Mouse (Mus musculus) midbrain, embryonic 14.5 days (tissue): ENCODE measurements around the gene Ankrd13d. TPM values are rescaled to one million over a fixed set of nuclear protein-coding genes. Genes with fewer than 3 reads are reported as not detected.

Source experiments
- ATAC-seq: fragments of 200-750 bp; cut with Nextera tagmentation; 2 replicates; pipeline ENCODE4 v1.8.0; 2017; ENCODE audit warnings: moderate number of reproducible peaks, moderate library complexity; ENCODE audit not compliant: low FRiP score, low TSS enrichment
- DNase-seq: peaks from one replicate; pipeline ENCODE4 v3.0.0-alpha.2; 2015
- H3K27ac ChIP-seq: fragments of 300-500 bp; sonication (generic); replicated peaks from 2 replicates; pipeline ENCODE4 v1.5.1; 2014; ENCODE audit warnings: mild to moderate bottlenecking, low read depth, low read length, moderate library complexity
- H3K27me3 ChIP-seq: fragments of 300-500 bp; sonication (generic); 2 replicates; pipeline ENCODE4 v1.6.1; 2014; ENCODE audit warnings: low read length, control low read depth, mixed read lengths; ENCODE audit not compliant: control insufficient read depth, insufficient read depth
- H3K36me3 ChIP-seq: fragments of 300-500 bp; sonication (generic); 2 replicates; pipeline ENCODE4 v1.6.1; 2014; ENCODE audit warnings: low read length, control low read depth; ENCODE audit not compliant: control insufficient read depth, insufficient read depth
- H3K4me1 ChIP-seq: fragments of 300-500 bp; sonication (generic); 2 replicates; pipeline ENCODE4 v1.6.1; 2014; ENCODE audit warnings: mild to moderate bottlenecking, antibody characterized with exemption, low read length, control low read depth; ENCODE audit not compliant: control insufficient read depth, insufficient read depth
- H3K4me2 ChIP-seq: fragments of 300-500 bp; sonication (generic); 2 replicates; pipeline ENCODE4 v1.6.1; 2014; ENCODE audit warnings: mild to moderate bottlenecking, low read length, moderate library complexity
- H3K4me3 ChIP-seq: fragments of 300-500 bp; sonication (generic); replicated peaks from 2 replicates; pipeline ENCODE4 v1.5.1; 2014; ENCODE audit warnings: low read depth, low read length
- H3K9ac ChIP-seq: fragments of 300-500 bp; sonication (generic); replicated peaks from 2 replicates; pipeline ENCODE4 v1.6.1; 2014; ENCODE audit warnings: mild to moderate bottlenecking, low read length, moderate library complexity
- H3K9me3 ChIP-seq: fragments of 300-500 bp; sonication (generic); 2 replicates; pipeline ENCODE4 v1.6.1; 2016; ENCODE audit warnings: low read length, control low read depth, mixed read lengths; ENCODE audit not compliant: control insufficient read depth
- WGBS: fragments of 180-500 bp; shearing (Covaris S2); extraction: QIAGEN DNeasy Blood & Tissue Kit; methylation state at CpG from one replicate; pipeline ENCODE4 v1.1.7; 2014; 5-methylcytosine and 5-hydroxymethylcytosine counted together
- polyA plus RNA-seq: library from polyadenylated mRNA; unstranded; fragments of >200 nt; fragmentation: Nextera tagmentation; extraction: Ambion mirVana; gene quantifications from 2 replicates; pipeline ENCODE4 v1.2.1, GENCODE M21; 2014

Ankrd13d gene
- polyA plus RNA-seq, 1 experiment from 2014 or later, result 34.5 TPM

GRCm38 (mm10) chr19:4299126-4299525, 16.2 kb upstream of the Ankrd13d start:
- Histone ChIP-seq H3K27me3 (no peaks in the 10 kb centered on the region), H3K4me3 (no peak overlapping the region), H3K9me3 (no peaks in the 10 kb centered on the region), H3K4me2 (no peak overlapping the region), H3K9ac (no peak overlapping the region), H3K36me3 (no peaks in the 10 kb centered on the region), H3K27ac (no peak overlapping the region), H3K4me1 (peaks cover 34% of the 10 kb centered on the region)
- no peak for ATAC-seq
- DNase-seq, result no peak
- 93% methylated on average over 7 of the region's 7 CpGs for WGBS

GRCm38 (mm10) chr19:4298322-4299121, 15.6 kb upstream of the Ankrd13d start:
- H3K27ac ChIP-seq, result no peak overlapping the region
- H3K9me3 ChIP-seq, result no peaks in the 10 kb centered on the region
- DNase-seq, result no peak
- H3K4me1 ChIP-seq, result peaks cover 28% of the 10 kb centered on the region
- H3K36me3 ChIP-seq, result no peaks in the 10 kb centered on the region
- 92% methylated on average over 17 of the region's 17 CpGs for WGBS
- no peak overlapping the region for H3K9ac ChIP-seq
- no peak overlapping the region for H3K4me3 ChIP-seq
- H3K4me2 ChIP-seq, result no peak overlapping the region
- no peaks in the 10 kb centered on the region for H3K27me3 ChIP-seq
- ATAC-seq, result no peak

- DNase-seq, result no peak
- Histone ChIP-seq H3K27ac (no peak overlapping the region), H3K36me3 (peaks cover 2% of the 10 kb centered on the region), H3K4me2 (no peak overlapping the region), H3K9ac (no peak overlapping the region), H3K4me1 (peaks cover 21% of the 10 kb centered on the region), H3K27me3 (no peaks in the 10 kb centered on the region), H3K9me3 (no peaks in the 10 kb centered on the region), H3K4me3 (no peak overlapping the region)
- 88% methylated on average over 5 of the region's 5 CpGs for WGBS
- ATAC-seq, result no peak
Measured at GRCm38 (mm10) chr19:4297851-4298250, 14.9 kb upstream of the Ankrd13d start.

- H3K27me3 ChIP-seq, result no peaks in the 10 kb centered on the region
- DNase-seq, result no peak
- H3K4me2 ChIP-seq, result no peak overlapping the region
- no peak overlapping the region for H3K4me3 ChIP-seq
- 95% methylated on average over 2 of the region's 2 CpGs for WGBS
- H3K9ac ChIP-seq, result no peak overlapping the region
- H3K27ac ChIP-seq, result no peak overlapping the region
- H3K9me3 ChIP-seq, result no peaks in the 10 kb centered on the region
- no peak for ATAC-seq
- H3K4me1 ChIP-seq, result peaks cover 9% of the 10 kb centered on the region
- H3K36me3 ChIP-seq, result peaks cover 15% of the 10 kb centered on the region
Measured at GRCm38 (mm10) chr19:4296611-4297010, 13.7 kb upstream of the Ankrd13d start.

GRCm38 (mm10) chr19:4295391-4295790, 12.5 kb upstream of the Ankrd13d start:
- H3K9me3 ChIP-seq, result no peaks in the 10 kb centered on the region
- WGBS, result 93% methylated on average over 4 of the region's 4 CpGs
- H3K27ac ChIP-seq, result no peak overlapping the region
- no peaks in the 10 kb centered on the region for H3K27me3 ChIP-seq
- H3K36me3 ChIP-seq, result peaks cover 27% of the 10 kb centered on the region
- no peak for DNase-seq
- no peak overlapping the region for H3K4me3 ChIP-seq
- H3K4me1 ChIP-seq, result no peaks in the 10 kb centered on the region
- no peak overlapping the region for H3K9ac ChIP-seq
- no peak for ATAC-seq
- H3K4me2 ChIP-seq, result no peak overlapping the region

GRCm38 (mm10) chr19:4294381-4295097, 11.6 kb upstream of the Ankrd13d start:
- H3K4me1 ChIP-seq, result no peaks in the 10 kb centered on the region
- peaks cover 35% of the 10 kb centered on the region for H3K36me3 ChIP-seq
- H3K4me2 ChIP-seq, result no peak overlapping the region
- H3K4me3 ChIP-seq, result no peak overlapping the region
- H3K27me3 ChIP-seq, result no peaks in the 10 kb centered on the region
- 75% methylated on average over 14 of the region's 14 CpGs for WGBS
- no peak overlapping the region for H3K9ac ChIP-seq
- H3K27ac ChIP-seq, result no peak overlapping the region
- no peaks in the 10 kb centered on the region for H3K9me3 ChIP-seq
- DNase-seq (no peak), ATAC-seq (no peak)

GRCm38 (mm10) chr19:4291161-4291560, 8.2 kb upstream of the Ankrd13d start:
- ATAC-seq (no peak), DNase-seq (no peak)
- Histone ChIP-seq H3K36me3 (peaks cover 69% of the 10 kb centered on the region), H3K9me3 (no peaks in the 10 kb centered on the region), H3K4me3 (no peak overlapping the region), H3K27me3 (no peaks in the 10 kb centered on the region), H3K4me2 (no peak overlapping the region), H3K4me1 (no peaks in the 10 kb centered on the region), H3K9ac (no peak overlapping the region), H3K27ac (no peak overlapping the region)
- WGBS, result 93% methylated on average over 11 of the region's 11 CpGs

- peaks cover 73% of the 10 kb centered on the region for H3K36me3 ChIP-seq
- ATAC-seq (no peak), DNase-seq (no peak)
- H3K4me3 ChIP-seq, result no peak overlapping the region
- no peak overlapping the region for H3K9ac ChIP-seq
- no peaks in the 10 kb centered on the region for H3K27me3 ChIP-seq
- no peak overlapping the region for H3K27ac ChIP-seq
- H3K4me1 ChIP-seq, result no peaks in the 10 kb centered on the region
- no peaks in the 10 kb centered on the region for H3K9me3 ChIP-seq
- WGBS, result 76% methylated on average over 15 of the region's 15 CpGs
- H3K4me2 ChIP-seq, result no peak overlapping the region
Measured at GRCm38 (mm10) chr19:4290749-4291148, 7.8 kb upstream of the Ankrd13d start.
